In genomic region chr19:18979996-18980395, GRCm38 (mm10) we compare ENCODE assay signal across 18 mouse cellular contexts.
"Had no signal": no experiment of that assay in that cellular context is flagged by ENCODE, and none has a peak within 500 bp of the region (broad histone marks: within the 10 kb centered on the region; RNA-seq: fewer than 3 reads in every experiment).

No protein-coding gene starts in this region.

- H3K27ac ChIP-seq: midbrain, embryonic 12.5 days; neural tube, embryonic 13.5 days; neural tube, embryonic 15.5 days had no signal

- H3K36me3 ChIP-seq: neural tube, embryonic 13.5 days; neural tube, embryonic 15.5 days had no signal

- H3K4me2 ChIP-seq: lung, embryonic 14.5 days; midbrain, embryonic 12.5 days; neural tube, embryonic 13.5 days; neural tube, embryonic 15.5 days had no signal

- ATAC-seq: midbrain, embryonic 16.5 days had no signal

- H3K4me3 ChIP-seq: megakaryocyte, embryonic 14.5 days; midbrain, embryonic 12.5 days; myocyte; neural tube, embryonic 13.5 days; neural tube, embryonic 15.5 days had no signal

- DNase-seq: lung, adult 18-20 months; lung, embryonic 14.5 days; lung, postnatal 10 days; lung, postnatal 4 days; midbrain, embryonic 14.5 days; right cerebral cortex, adult 18-20 months; right cerebral cortex, postnatal 25 days; right cerebral cortex, postnatal 4 days; spleen, adult 18-20 months; thymus, adult 18-20 months; thymus, postnatal 14 days; thymus, postnatal 36 days had no signal

- H3K4me1 ChIP-seq: megakaryocyte, embryonic 14.5 days; midbrain, embryonic 12.5 days; neural tube, embryonic 13.5 days; neural tube, embryonic 15.5 days had no signal

- H3K27me3 ChIP-seq: megakaryocyte, embryonic 14.5 days; midbrain, embryonic 12.5 days; neural tube, embryonic 13.5 days; neural tube, embryonic 15.5 days had no signal

- H3K9ac ChIP-seq: lung, embryonic 14.5 days; midbrain, embryonic 12.5 days; neural tube, embryonic 13.5 days; neural tube, embryonic 15.5 days had no signal

- H3K9me3 ChIP-seq: midbrain, embryonic 12.5 days; neural tube, embryonic 13.5 days; neural tube, embryonic 15.5 days had no signal
